Mouse (Mus musculus) embryonic fibroblast, embryonic 13.5 days (primary cell): ENCODE measurements around the gene Rnf186.

Experiments
- CTCF ChIP-seq: IDR thresholded peaks from 2 replicates; pipeline ENCODE4 v1.5.1; 2011; ENCODE audit warnings: mild to moderate bottlenecking, control low read depth, low read length, moderate library complexity, borderline replicate concordance; ENCODE audit not compliant: insufficient read depth
- POLR2A ChIP-seq: IDR thresholded peaks from 2 replicates; pipeline ENCODE4 v1.6.1; 2011; ENCODE audit warnings: low read depth, mild to moderate bottlenecking, control low read depth, low read length, moderate library complexity

DNA sequence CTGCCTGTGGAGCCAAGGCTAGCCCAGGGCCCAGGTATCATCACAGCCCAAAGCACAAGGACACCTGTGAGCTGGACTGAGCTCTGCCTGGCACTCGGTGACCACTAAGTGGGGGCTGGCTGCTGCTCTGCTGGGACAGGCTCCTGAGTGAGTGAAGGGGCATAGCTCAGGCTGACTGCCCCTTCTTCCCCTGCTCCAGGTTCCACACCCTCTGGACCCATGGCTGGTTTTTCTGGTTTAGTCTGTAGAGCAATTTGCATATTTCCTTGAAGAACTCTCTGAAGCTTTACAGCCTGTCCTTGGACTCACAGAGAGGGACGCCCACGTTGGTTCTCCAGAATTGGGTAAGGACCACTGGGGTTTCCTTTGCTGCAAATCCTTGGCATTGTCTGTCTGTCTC lies 16.5 kb downstream of the Rnf186 start:
- no peak for TF ChIP-seq CTCF
- TF ChIP-seq POLR2A: no peak
